ENCODE assay signal across 8 mouse cellular contexts in genomic region chr19:37376841-37377240, GRCm38 (mm10). TPM values are rescaled to one million over a fixed set of nuclear protein-coding genes. Genes with fewer than 3 reads are reported as not detected.
DNase-seq lines count a peak whose midpoint lies in the region; ATAC-seq and TF ChIP-seq lines count a peak whose summit lies in the region.

No protein-coding gene starts in this region.

- intact Hi-C loops in gastrocnemius, adult 2 months (cut with DNase I), result loop anchor here (5.0 kb wide), 1 partner anchor 110 kb away; no protein-coding TSS in a partner anchor

- ATAC-seq in embryonic facial prominence, embryonic 14.5 days (ENCODE audit: low read depth), result no peak
- ATAC-seq in limb, embryonic 14.5 days (ENCODE audit: low FRiP score, low read depth), result no peak
- no peak for ATAC-seq in CD4-positive, CD25-positive, alpha-beta regulatory T cell, adult 4 months

- H3K4me1 ChIP-seq in embryonic facial prominence, embryonic 14.5 days (ENCODE audit: control insufficient read depth, insufficient read depth, low read length), result peaks cover 10% of the 10 kb centered on the region; the same call in 1 of the 2 replicates
- peaks cover 8% of the 10 kb centered on the region for H3K4me1 ChIP-seq in limb, embryonic 14.5 days (ENCODE audit: control insufficient read depth, insufficient read depth, low read length)

- peak overlapping the region; percentile 86 for H3K9ac ChIP-seq in embryonic facial prominence, embryonic 14.5 days (ENCODE audit: low read depth, low read length)
- H3K9ac ChIP-seq in limb, embryonic 14.5 days (ENCODE audit: low read depth, low read length, severe bottlenecking), result peak overlapping the region; percentile 84

- H3K27me3 ChIP-seq in embryonic facial prominence, embryonic 14.5 days (replicated peaks; ENCODE audit: control insufficient read depth, insufficient read depth, low read length), result no peaks in the 10 kb centered on the region
- no peaks in the 10 kb centered on the region for H3K27me3 ChIP-seq in limb, embryonic 14.5 days (ENCODE audit: control insufficient read depth, insufficient read depth, low read length)

- H3K36me3 ChIP-seq in embryonic facial prominence, embryonic 14.5 days (ENCODE audit: control insufficient read depth, insufficient read depth, low read length), result no peaks in the 10 kb centered on the region
- H3K36me3 ChIP-seq in limb, embryonic 14.5 days (ENCODE audit: control insufficient read depth, insufficient read depth, low read length), result no peaks in the 10 kb centered on the region

- H3K9me3 ChIP-seq in embryonic facial prominence, embryonic 14.5 days (ENCODE audit: control insufficient read depth, low read length), result no peaks in the 10 kb centered on the region
- H3K9me3 ChIP-seq in limb, embryonic 14.5 days (ENCODE audit: control insufficient read depth, low read length), result no peaks in the 10 kb centered on the region

- peak overlapping the region; percentile 64 for H3K4me2 ChIP-seq in embryonic facial prominence, embryonic 14.5 days (ENCODE audit: low read depth, low read length)
- peak overlapping the region; percentile 51 for H3K4me2 ChIP-seq in limb, embryonic 14.5 days (replicated peaks; ENCODE audit: low read depth, low read length, severe bottlenecking)

- under 1% methylated on average over 11 of the region's 11 CpGs for WGBS in embryonic facial prominence, embryonic 14.5 days
- under 1% methylated on average over 11 of the region's 11 CpGs for WGBS in limb, embryonic 14.5 days

- peak overlapping the region; percentile 91 for H3K4me3 ChIP-seq in gastrocnemius, adult 2 months
- peak overlapping the region; percentile 94 for H3K4me3 ChIP-seq in embryonic facial prominence, embryonic 14.5 days (ENCODE audit: low read depth, low read length)
- peak overlapping the region; percentile 63 for H3K4me3 ChIP-seq in limb, embryonic 14.5 days (replicated peaks; ENCODE audit: low read length)

- no peak for DNase-seq in gastrocnemius, adult 2 months
- DNase-seq in gastrocnemius, postnatal 25 days, result no peak
- peak; percentile 33 for DNase-seq in 3T3-L1 (ENCODE audit: low read depth, low spot score)
- no peak for DNase-seq in embryonic facial prominence, embryonic 14.5 days (ENCODE audit: low spot score)
- DNase-seq in limb, embryonic 14.5 days (ENCODE audit: low spot score), result no peak
- DNase-seq in frontal cortex, postnatal 25 days (ENCODE audit: low spot score in 2 of 2), result no peak
- DNase-seq in adrenal gland, adult 18-20 months (ENCODE audit: low spot score in 2 of 2), result no peak

- TF ChIP-seq POLR2A in limb, embryonic 14.5 days (IDR thresholded peaks at IDR 0.05; ENCODE audit: borderline replicate concordance, extremely low read depth, insufficient read depth, insufficient read length), result no peak

- no peak overlapping the region for H3K27ac ChIP-seq in gastrocnemius, adult 2 months
- peak overlapping the region; percentile 98; the same call in 1 of the 2 replicates for H3K27ac ChIP-seq in embryonic facial prominence, embryonic 14.5 days (replicated peaks; ENCODE audit: low read depth, low read length)
- no peak overlapping the region for H3K27ac ChIP-seq in limb, embryonic 14.5 days (replicated peaks; ENCODE audit: low read depth, low read length)

- no peak for TF ChIP-seq CTCF in gastrocnemius, adult 2 months (IDR thresholded peaks at IDR 0.05)

RNA-seq across cellular contexts. Expression of gene Kif11, which starts 0.6 kb away (rescaled TPM):
- under 1 TPM; 0.15 to 0.20 TPM for total RNA-seq in gastrocnemius, adult 2 months (2021)
- 1 to 10 TPM in 1 of 2 experiments, under 1 TPM in 1; 0.69 to 1.0 TPM for total RNA-seq in gastrocnemius, postnatal 25 days (2021)
- 43.2 and 50.2 TPM in 2 replicates for polyA plus RNA-seq in embryonic facial prominence, embryonic 14.5 days (2014; fragmentation: Nextera tagmentation; extraction: Ambion mirVana)
- 39.8 and 46.7 TPM in 2 replicates for polyA plus RNA-seq in limb, embryonic 14.5 days (2012; rRNA removed)
- 47.1 and 51.3 TPM in 2 replicates for polyA plus RNA-seq in limb, embryonic 14.5 days (2014; fragmentation: Nextera tagmentation; extraction: Ambion mirVana)
- 1 to 10 TPM; 3.0 to 6.9 TPM for polyA plus RNA-seq in CD4-positive, CD25-positive, alpha-beta regulatory T cell, adult 4 months (2017; shearing (Covaris generic))
- total RNA-seq in adrenal gland, adult 18-20 months (2021), result under 1 TPM; 0.70 to 0.76 TPM

RNA-seq across cellular contexts. Expression of gene Ide, which starts 39.2 kb away (rescaled TPM):
- 100 to 1,000 TPM; 104 to 158 TPM for total RNA-seq in gastrocnemius, adult 2 months (2021)
- 10 to 100 TPM; 90.1 to 93.5 TPM for total RNA-seq in gastrocnemius, postnatal 25 days (2021)
- 50.3 and 51.1 TPM in 2 replicates for polyA plus RNA-seq in embryonic facial prominence, embryonic 14.5 days (2014; fragmentation: Nextera tagmentation; extraction: Ambion mirVana)
- polyA plus RNA-seq in limb, embryonic 14.5 days (2012; rRNA removed), result 22.5 and 23.3 TPM in 2 replicates
- 49.9 and 50.2 TPM in 2 replicates for polyA plus RNA-seq in limb, embryonic 14.5 days (2014; fragmentation: Nextera tagmentation; extraction: Ambion mirVana)
- 10 to 100 TPM; 56.0 to 64.4 TPM for polyA plus RNA-seq in CD4-positive, CD25-positive, alpha-beta regulatory T cell, adult 4 months (2017; shearing (Covaris generic))
- total RNA-seq in adrenal gland, adult 18-20 months (2021), result 100 to 1,000 TPM in 1 of 2 experiments, 10 to 100 TPM in 1; 82.3 to 110 TPM

RNA-seq across cellular contexts. Expression of gene Hhex, which starts 57.8 kb away (rescaled TPM):
- 1 to 10 TPM in 1 of 2 experiments, under 1 TPM in 1; 0.84 to 1.3 TPM for total RNA-seq in gastrocnemius, adult 2 months (2021)
- 1 to 10 TPM; 1.0 to 2.8 TPM for total RNA-seq in gastrocnemius, postnatal 25 days (2021)
- polyA plus RNA-seq in embryonic facial prominence, embryonic 14.5 days (2014; fragmentation: Nextera tagmentation; extraction: Ambion mirVana), result 6.2 and 6.7 TPM in 2 replicates
- polyA plus RNA-seq in limb, embryonic 14.5 days (2012; rRNA removed), result 4.5 and 5.2 TPM in 2 replicates
- polyA plus RNA-seq in limb, embryonic 14.5 days (2014; fragmentation: Nextera tagmentation; extraction: Ambion mirVana), result 7.7 and 8.0 TPM in 2 replicates
- polyA plus RNA-seq in CD4-positive, CD25-positive, alpha-beta regulatory T cell, adult 4 months (2017; shearing (Covaris generic)), result under 1 TPM; 0.16 to 0.39 TPM
- 10 to 100 TPM; 36.9 to 43.4 TPM for total RNA-seq in adrenal gland, adult 18-20 months (2021)

Comparison
In these comparisons a context has a peak if more than half of its experiments do, and no peak if none do; other contexts are left out.
1. RNA of gene Hhex, which starts 57.8 kb away (total RNA-seq): 36.9 to 43.4 TPM in adrenal gland, adult 18-20 months; 1.0 to 2.8 TPM in gastrocnemius, postnatal 25 days and 0.84 to 1.3 TPM in gastrocnemius, adult 2 months; every median in the first group is over 10 times any median in the second.
2. Peak in every context shown above with its lines, with median percentiles within 50 percentile points of each other: H3K4me3 ChIP-seq.